Mouse (Mus musculus) frontal cortex, adult (tissue): ENCODE data around the gene Cyp19a1.
A peak's percentile ranks its signal among the peaks of the same experiment; 100 is the strongest.

ENCODE experiments used
- ATAC-seq: cut with Nextera tagmentation; 2 replicates; pipeline ENCODE4 v1.9.2; 2017; ENCODE audit warnings: mild to moderate bottlenecking, moderate library complexity, mixed read lengths; ENCODE audit not compliant: low TSS enrichment

Gene Cyp19a1

GRCm38 (mm10) chr9:54268010-54268409 is at the start of gene Cyp19a1:
Gene Cyp19a1, minus strand, starts transcription at chr9:54268110.
- ATAC-seq, result no peak

- no peak for ATAC-seq
Measured at GRCm38 (mm10) chr9:54316363-54316762, 48.5 kb upstream of the Cyp19a1 start.

GRCm38 (mm10) chr9:54308751-54309358 is 40.9 kb upstream of the Cyp19a1 start:
- no peak for ATAC-seq

GRCm38 (mm10) chr9:54308209-54308608 is 40.3 kb upstream of the Cyp19a1 start:
- ATAC-seq, result no peak

- ATAC-seq, result peak; percentile 93
Measured at GRCm38 (mm10) chr9:54301255-54301654, 33.3 kb upstream of the Cyp19a1 start.

- no peak for ATAC-seq
Measured at GRCm38 (mm10) chr9:54299792-54300191, 31.9 kb upstream of the Cyp19a1 start.

- ATAC-seq, result no peak
Measured at GRCm38 (mm10) chr9:54299389-54299788, 31.5 kb upstream of the Cyp19a1 start.

- ATAC-seq, result no peak
Measured at GRCm38 (mm10) chr9:54287804-54288203, 19.9 kb upstream of the Cyp19a1 start.

- peak; percentile 73 for ATAC-seq
Measured at GRCm38 (mm10) chr9:54286331-54286987, 18.5 kb upstream of the Cyp19a1 start, which contains the start of gene Gldn. Gene Gldn, plus strand, starts transcription at chr9:54286486.

- no peak for ATAC-seq
Measured at GRCm38 (mm10) chr9:54279046-54279589, 11.2 kb upstream of the Cyp19a1 start.

- no peak for ATAC-seq
Measured at GRCm38 (mm10) chr9:54275283-54275682, 7.4 kb upstream of the Cyp19a1 start.

- no peak for ATAC-seq
Measured at GRCm38 (mm10) chr9:54270889-54271288, 3.0 kb upstream of the Cyp19a1 start.

GRCm38 (mm10) chr9:54269987-54270386 is 2.1 kb upstream of the Cyp19a1 start:
- no peak for ATAC-seq

GRCm38 (mm10) chr9:54264754-54265153 is 3.2 kb downstream of the Cyp19a1 start:
- no peak for ATAC-seq

GRCm38 (mm10) chr9:54244869-54245665 is 22.8 kb downstream of the Cyp19a1 start:
- ATAC-seq, result no peak

GRCm38 (mm10) chr9:54227580-54227979 is 40.3 kb downstream of the Cyp19a1 start:
- ATAC-seq, result no peak

GRCm38 (mm10) chr9:54216511-54216910 is 51.4 kb downstream of the Cyp19a1 start:
- ATAC-seq, result no peak

- peak; percentile 72; the same call in 1 of the 2 replicates for ATAC-seq
Measured at GRCm38 (mm10) chr9:54214881-54215280, 53.0 kb downstream of the Cyp19a1 start.

- no peak for ATAC-seq
Measured at GRCm38 (mm10) chr9:54194790-54195189, 73.1 kb downstream of the Cyp19a1 start.

GRCm38 (mm10) chr9:54191435-54191834 is 76.5 kb downstream of the Cyp19a1 start:
- no peak for ATAC-seq

GRCm38 (mm10) chr9:54182484-54182883 is 85.4 kb downstream of the Cyp19a1 start:
- no peak for ATAC-seq

GRCm38 (mm10) chr9:54181330-54181729 is 86.6 kb downstream of the Cyp19a1 start:
- ATAC-seq, result no peak
